Mouse (Mus musculus): ENCODE results near the gene Bbc3. TPM values are rescaled to one million over a fixed set of nuclear protein-coding genes. Genes with fewer than 3 reads are reported as not detected.
A peak's percentile ranks its signal among the peaks of the same experiment; 100 is the strongest.

Gene Bbc3
- total RNA-seq, 2 experiments from 2014 or later, result 1.7 to 2.4 TPM

DNA sequence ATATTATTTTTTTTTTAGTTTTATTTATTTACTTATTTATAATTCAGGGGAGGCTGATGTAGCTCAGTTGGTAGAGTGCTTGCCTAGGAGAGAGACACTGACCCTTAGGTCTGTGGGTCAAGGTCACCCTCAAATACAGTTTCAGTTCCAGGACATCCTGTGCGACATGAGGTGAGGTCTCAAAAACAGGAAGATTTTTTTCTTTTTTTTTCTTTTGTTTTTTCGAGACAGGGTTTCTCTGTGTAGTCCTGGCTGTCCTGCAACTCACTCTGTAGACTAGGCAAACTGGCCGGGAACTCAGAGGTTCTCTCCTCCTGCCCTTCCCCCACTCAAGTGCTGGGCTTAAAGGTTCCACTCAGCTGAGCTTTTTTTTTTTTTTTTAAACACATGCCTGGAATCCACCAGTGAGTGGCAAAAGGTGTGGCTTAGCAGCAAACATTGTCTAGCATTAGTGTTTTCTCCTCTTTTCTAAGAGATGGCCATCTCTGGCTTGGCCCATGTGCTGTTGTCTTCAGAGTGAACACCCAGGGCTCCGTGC, 7.1 kb downstream of the Bbc3 start:
- no peak for DNase-seq

DNA sequence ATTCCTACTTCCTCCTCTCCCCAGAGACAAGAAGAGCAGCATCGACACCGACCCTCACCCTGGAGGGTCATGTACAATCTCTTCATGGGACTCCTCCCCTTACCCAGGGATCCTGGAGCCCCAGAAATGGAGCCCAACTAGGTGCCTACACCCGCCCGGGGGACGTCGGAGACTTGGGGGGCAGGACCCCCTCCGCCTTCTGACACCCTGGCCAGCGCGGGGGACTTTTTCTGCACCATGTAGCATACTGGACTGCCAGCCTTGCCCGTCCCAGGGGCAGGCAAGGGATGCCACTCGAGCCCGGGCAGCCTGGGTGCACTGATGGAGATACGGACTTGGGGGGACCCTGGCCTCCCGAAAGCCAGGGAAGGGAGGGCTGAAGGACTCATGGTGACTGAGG, 8.9 kb downstream of the Bbc3 start:
- DNase-seq, result no peak

DNA sequence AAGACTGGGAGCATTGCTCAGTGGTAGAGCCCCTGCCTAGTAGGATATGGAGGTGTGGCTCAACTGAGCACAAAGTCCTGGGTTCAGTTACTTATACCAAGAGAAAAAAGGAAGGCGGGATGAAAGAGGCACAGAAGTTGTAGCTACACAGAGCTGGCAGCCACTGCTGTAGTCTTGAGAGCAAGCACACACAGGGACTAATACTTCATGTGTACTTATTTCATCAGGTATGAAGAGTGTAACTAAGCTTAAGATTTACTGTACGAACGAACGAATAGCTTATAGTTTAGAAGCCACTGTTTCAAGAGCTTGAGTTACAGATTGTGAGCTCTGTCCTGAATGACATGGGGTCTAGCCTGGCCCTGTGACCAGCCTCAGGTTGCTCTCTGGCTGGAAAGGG, 11.0 kb downstream of the Bbc3 start:
- DNase-seq, result no peak

DNA sequence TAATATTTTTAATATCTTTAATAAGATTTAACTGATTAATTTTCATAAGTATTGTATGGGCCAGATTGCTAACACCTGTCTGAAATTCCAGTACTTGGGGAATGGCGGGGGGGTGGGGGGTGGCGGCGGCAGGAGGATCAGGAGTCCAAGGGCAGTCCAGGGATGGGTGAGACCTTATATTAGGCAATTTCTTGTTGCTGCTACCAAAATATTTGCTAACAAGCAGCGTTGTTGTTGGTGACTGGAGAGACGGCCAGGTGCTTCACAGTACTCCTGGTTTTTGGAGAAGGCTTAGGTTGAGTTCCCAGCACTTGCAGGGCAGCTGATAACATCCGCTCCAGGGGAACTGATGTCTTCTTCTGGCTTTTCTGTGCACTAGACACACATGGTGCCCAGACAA, 12.3 kb downstream of the Bbc3 start:
- no peak for DNase-seq

DNA sequence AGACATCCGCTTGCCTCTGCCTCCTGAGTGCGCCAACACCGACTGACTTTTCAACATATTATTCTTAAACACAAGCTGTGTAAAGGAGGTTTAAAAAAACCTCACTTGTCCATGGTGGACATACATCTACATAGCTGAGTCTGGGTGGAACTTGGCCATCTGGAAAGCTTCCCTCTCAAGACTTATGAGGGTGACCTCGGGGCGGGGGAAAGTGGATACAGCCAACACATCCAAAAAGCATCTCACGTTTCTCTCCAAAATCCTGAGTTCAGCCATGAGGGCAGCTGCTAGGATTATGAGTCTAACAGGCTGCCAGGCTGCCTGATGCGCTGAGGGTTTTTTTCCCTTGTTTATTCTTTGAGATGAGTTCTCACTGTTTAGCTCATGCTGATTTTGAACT, 16.5 kb downstream of the Bbc3 start:
- no peak for DNase-seq

DNA sequence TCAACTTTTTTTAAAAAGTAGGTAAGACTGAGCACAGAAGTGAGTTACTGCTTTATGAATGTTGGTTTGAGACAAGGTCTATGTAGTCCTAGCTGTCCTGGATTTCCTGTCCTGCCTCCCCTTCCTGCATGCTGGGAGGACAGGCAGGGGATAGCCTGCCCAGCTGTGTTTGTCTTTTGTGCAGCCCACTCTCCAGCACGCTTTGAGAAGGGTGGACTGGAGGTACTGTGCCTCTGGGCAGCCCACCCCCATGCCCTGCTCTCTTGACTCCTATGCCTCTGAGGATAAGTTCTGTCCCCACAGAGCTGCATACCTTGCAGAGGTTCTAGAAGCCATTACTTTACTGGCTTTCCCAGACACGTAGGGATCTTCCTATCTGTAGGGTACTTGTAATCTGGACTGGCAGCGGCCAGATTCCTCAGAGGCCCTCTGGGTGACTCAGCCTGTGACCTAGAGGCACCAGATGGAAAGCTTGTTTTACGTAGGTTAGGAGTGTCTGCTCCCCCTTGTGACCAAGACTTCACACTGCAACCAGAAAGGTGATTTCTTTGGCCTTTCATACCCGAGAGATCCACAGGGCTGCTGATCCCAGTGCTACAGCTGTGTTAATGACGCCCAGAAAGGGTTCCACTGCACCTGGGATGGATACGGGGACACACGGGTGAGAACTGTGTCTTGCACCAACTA, 17.9 kb downstream of the Bbc3 start:
- DNase-seq, result peak; percentile 67

DNA sequence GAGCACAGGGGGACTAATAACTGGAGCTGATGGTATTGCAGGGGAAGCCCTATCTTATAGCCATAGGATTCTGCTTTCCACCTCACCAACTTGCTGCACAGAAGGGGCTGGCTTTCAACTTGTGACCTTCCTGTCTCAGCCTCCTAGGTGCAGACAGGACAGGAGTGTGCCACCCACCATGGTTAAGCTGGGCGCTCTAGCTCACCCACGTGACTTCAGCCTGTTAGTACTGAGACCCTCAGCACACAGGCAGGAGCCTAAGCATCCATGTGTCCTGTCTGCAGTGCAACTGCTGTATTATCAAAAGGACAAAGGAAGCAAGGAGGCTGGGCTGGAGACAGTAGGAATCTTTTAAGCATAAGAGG, 18.4 kb downstream of the Bbc3 start:
- DNase-seq, result no peak

DNA sequence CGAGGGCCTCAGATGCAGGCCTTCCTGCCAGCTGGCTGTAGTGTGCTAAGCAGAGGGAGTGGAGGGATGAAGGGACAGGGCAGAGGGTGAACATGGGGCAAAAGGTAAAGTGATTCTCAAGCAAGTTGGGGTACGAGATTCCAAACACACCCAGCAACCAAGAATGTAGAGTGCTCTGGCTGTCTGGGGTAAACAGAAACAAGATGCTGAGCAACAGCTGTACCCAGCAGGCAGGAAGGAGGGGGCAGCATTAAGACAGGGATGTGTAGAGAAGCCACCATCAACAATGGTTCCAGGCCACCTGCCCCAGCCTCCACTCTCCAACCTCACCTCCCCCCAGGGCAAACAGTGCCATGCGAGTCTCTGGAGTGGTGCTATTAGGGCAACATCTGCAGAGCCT, 21.0 kb downstream of the Bbc3 start:
- no peak for DNase-seq

DNA sequence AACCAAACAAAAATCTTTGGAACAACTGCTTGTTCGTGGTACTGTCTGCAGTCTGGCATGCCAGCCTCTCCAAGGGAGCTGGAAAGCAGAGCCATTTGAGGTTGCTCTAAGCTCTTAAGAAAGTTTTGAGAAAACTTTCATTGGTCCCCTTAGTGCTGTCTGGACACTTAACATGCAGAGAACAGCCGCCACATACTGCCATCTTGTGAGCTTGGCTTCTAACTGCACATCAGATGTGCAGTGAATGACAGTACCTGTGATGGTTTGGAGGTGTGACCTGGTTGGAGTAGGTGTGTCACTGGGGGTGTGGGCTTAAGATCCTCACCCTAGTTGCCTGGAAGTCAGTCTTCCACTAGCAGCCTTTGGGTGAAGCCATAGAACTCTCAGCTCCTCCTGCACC, 29.5 kb downstream of the Bbc3 start:
- no peak for DNase-seq

DNA sequence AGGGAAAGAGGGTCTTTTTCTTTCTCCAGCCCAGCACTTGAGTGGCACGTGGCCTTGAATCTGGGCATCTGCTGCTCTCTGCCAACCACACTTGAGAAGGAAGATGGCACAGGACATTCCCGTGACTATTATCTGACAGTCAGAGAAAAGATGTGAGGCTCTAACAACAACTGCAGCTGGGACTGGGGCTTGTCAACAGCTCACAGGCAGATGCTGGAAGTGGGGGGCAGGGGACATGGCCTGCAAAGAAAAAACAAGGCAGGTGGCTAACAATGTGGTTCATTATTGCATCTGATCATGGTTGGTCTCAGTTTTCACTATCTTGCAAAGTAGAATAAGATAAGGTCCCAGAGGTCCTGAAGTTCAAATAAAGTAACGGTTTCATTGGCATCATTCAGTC, 36.4 kb downstream of the Bbc3 start:
- DNase-seq, result no peak

DNA sequence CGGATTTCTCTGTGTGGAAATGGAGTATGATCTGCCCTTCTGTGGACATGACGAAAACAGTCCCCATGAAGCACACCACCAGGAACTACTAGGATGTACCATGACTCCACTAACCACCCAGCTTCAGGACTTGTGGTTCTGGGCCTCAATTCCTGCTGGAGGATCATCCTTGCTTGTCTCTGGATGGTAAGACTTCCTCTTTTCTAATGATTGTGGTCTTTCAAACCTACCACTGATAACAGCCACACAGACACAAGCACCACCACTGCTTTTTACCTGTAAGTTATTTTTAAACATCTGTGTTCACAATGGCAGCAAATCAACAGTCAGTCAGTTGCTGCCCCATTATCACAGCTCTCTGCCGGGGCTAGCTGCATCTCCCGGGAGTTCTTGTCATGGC, 37.1 kb downstream of the Bbc3 start:
- no peak for DNase-seq

DNA sequence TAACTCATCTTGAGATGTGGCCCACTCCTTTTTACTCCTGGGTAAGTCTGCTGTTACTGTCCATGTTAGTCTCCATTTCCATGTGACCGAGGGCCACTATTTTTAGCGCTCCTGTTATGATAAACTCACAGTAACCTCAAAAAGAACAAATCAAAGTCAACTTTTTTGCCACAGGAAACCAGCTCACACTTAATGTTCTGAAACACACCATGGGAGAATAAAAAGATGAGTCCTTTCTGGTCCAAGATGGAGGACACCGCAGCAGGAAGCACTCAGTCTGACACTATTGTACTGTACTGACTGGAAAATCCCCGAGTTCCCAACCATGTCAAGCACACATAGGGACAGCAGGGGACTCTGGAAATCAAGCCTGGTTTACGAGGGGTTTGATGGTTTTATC, 41.8 kb downstream of the Bbc3 start:
- DNase-seq, result no peak

DNA sequence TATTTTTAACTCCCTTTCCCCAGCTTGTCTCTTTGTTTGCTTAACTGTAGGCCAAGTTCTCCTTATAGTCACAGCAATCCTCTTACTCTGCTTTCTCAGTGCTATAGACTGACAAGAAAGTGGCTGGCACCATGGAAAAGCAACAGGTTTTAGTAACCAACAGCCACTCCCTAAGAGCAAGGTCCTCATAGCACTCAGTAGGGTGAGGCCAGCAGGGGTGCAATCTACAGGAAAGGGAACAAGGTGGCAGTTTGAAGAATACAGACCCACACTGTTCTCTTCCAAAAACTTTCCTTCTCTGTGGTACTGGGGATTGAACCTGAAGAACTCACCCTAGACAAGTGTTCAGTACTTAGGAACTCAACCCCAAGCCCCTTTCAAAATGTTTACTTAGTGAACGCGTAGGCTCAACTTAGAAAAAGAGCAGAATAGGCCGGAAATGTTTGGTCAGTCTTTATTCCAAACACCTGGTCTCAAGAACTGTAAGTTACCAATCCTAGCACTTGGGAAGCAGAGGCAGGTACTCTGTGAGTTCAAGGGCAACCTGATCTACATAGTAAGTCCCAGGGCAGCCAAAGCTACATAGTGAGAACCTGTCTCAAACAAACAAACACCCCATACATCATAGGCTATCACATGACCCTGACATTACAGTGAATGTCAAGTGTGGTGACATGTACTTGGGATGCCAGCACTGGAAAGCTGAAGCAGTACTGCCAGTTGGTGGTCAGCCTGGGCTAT, 47.8 kb downstream of the Bbc3 start:
- DNase-seq, result no peak

DNA sequence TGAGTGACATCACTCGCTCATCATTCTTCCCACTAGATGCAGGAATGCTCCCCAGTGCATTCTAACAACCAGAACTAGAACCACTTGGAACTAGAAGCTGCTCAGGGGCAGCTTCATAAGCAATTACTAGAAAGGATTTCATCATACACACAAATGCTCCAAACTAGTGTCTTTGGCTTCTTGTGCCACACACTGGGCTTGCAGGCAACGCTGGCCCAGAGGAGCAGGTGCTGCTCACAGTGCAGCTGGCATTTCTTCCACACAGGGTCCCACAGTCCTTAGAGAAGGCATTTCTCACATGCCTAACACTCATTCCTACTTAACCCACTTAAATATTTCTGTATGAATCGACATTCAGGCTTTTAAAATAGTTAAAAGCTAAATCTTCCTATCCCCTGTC, 49.4 kb downstream of the Bbc3 start:
- DNase-seq, result no peak

DNA sequence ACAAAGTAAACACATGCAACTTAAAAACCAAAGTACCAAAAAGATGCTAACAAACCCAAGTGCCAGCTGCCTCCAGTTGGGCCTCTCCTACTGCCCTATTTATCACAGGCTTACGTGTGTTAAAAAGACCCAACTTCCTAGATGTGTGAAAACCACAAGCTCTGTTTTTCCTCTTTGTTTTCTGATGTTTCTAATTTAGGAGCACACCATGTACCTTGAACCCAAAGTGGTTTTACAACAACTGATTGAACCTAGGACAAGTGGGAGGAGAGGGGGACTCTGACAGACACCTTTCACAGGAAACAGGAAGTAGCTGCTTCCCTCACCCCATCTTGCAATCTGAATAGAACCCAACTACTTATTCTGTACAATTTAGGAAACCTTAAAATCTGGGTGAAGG, 56.1 kb downstream of the Bbc3 start:
- DNase-seq, result no peak

DNA sequence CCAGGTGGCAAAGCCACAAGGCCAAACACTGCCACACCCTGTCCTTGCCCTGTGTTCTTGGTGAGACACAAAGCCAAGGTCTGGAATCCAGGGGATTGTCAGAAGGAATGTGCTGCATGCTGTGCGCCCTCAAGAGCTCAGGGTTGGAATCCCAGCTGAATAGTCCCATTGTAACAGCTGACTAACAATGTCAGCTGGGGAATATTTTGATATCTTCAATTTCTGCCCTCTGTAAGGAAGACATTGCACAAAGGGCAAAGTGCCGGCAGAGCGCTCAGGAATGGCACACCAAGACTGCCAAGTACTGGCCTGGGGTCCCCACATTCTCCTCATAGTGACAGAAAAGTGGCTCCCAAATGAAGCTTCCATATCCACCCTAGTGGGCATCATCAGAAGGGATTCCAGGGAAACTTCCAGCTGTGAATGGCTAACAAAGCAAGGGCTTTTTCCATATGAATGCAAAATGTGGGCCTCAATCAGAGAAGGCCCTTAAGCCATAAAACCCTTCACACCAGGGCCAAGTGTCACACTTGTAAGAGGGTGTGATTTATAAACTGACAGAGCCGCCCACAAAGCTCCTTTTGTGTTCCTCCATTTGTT, 56.8 kb downstream of the Bbc3 start:
- no peak for DNase-seq

DNA sequence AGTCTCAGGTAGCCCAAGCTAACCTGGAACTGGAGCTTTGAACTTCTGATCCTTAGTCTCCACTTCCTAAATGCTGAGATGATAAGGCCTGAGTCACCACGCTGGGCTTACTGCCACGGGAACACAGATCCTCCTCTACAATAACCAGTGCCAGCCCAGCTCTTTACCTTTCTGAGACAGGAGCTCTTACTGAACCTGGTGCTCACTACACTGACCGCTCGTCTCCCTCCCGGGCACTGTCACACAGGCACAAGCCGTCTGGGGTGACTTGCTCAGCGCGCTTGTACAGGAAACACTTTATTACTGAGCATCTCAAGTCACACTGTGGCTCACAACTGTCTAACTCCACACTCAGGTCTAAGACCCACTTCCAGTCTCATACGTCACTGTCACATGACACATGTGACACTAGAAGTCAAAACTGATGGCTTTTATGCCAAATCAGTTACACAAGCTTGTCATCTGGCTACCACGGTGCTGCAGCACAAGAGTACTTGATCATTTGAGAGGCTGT, 58.0 kb downstream of the Bbc3 start:
- DNase-seq, result no peak

DNA sequence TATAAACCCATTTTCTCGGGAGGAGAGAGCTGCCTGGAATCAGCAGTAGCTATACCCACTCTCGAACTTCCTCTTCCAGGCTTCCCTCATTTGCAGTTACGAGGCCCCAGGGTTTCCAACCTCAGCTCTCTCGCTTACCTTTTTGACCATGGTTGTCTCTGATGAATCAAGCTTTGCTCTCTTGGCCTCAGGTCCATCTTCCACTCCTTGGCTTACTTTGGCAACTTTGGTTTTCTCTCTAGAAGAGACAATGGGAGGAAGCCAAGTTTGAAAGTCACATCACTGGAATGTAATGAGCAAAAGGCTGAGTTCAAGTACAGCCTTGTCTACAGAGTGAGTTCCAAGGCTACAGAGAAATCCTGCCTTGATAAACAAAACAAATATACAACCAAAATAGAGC, 58.5 kb downstream of the Bbc3 start:
- no peak for DNase-seq

Other genes with a start within 250 kb of the Bbc3 start
- not detected for gene Zfp541, start 246.6 kb upstream of the Bbc3 start, total RNA-seq (2021)
- 100 to 1,000 TPM in 1 of 2 experiments, 10 to 100 TPM in 1; 71.2 to 105 TPM for gene Napa, start 209.9 kb upstream of the Bbc3 start, total RNA-seq (2021)
- gene Kptn, start 188.5 kb upstream of the Bbc3 start, total RNA-seq (2021), result 10 to 100 TPM; 10.7 to 11.1 TPM
- gene Slc8a2, start 178.6 kb upstream of the Bbc3 start, total RNA-seq (2021), result under 1 TPM; 0.15 to 0.16 TPM
- 1 to 10 TPM in 1 of 2 experiments, under 1 TPM in 1; 0.97 to 1.9 TPM for gene Meis3, start 133.3 kb upstream of the Bbc3 start, total RNA-seq (2021)
- gene Dhx34, start 86.4 kb upstream of the Bbc3 start, total RNA-seq (2021), result 1 to 10 TPM; 3.2 to 3.4 TPM
- gene C5ar2, start 64.2 kb upstream of the Bbc3 start, total RNA-seq (2021), result under 1 TPM; 0.13 to 0.23 TPM
- gene C5ar1, start 48.9 kb upstream of the Bbc3 start, total RNA-seq (2021), result 1 to 10 TPM; 1.6 to 2.9 TPM
- 10 to 100 TPM; 13.1 to 13.2 TPM for gene Inafm1, start 34.8 kb upstream of the Bbc3 start, total RNA-seq (2021)
- 10 to 100 TPM; 29.1 to 36.9 TPM for gene Ccdc9, start 21.6 kb upstream of the Bbc3 start, total RNA-seq (2021)
- 10 to 100 TPM; 25.2 to 26.4 TPM for gene Sae1, start 79.4 kb downstream of the Bbc3 start, total RNA-seq (2021)
- 10 to 100 TPM; 22.4 to 25.6 TPM for gene Zc3h4, start 92.5 kb downstream of the Bbc3 start, total RNA-seq (2021)
- 10 to 100 TPM; 37.4 to 39.4 TPM for gene Tmem160, start 144.4 kb downstream of the Bbc3 start, total RNA-seq (2021)
- not detected for gene Npas1, start 169.3 kb downstream of the Bbc3 start, total RNA-seq (2021)